Mouse (Mus musculus) embryo, embryonic 10 days (tissue): ENCODE data around the gene Fsd2.

Experiments
- DNase-seq: peaks from one replicate; pipeline ENCODE4 v3.0.0-alpha.2; 2015; ENCODE audit warnings: low spot score

Fsd2 gene

DNA sequence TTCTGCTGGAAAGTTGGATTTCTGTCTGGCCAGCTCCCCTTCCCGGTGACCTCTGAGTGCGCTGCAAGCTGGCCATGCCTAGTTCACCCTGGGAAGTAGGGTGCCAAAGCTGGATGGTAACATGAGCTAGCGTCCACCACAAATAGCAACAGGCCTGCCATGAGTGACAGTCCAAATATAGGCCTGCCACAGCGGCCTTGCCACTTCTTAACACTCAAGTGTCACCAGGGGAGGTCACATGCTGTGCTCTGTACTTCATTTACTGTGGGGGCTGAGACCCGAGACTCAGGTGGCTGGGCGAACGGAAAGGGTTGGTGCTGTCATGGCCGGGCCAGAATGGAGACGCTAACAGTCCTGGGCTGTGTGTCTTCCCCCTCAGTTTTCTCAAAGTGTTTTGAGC, at the start of gene Fsd2:
Gene Fsd2 (minus strand): TSS at position 53 of the 400 bp plus-strand sequence.
- DNase-seq, result no peak

GRCm38 (mm10) chr7:81615031-81615430, 48.3 kb upstream of the Fsd2 start:
- no peak for DNase-seq

- DNase-seq, result no peak
These were observed 46.3 kb upstream of the Fsd2 start for GRCm38 (mm10) chr7:81612856-81613635.

DNA sequence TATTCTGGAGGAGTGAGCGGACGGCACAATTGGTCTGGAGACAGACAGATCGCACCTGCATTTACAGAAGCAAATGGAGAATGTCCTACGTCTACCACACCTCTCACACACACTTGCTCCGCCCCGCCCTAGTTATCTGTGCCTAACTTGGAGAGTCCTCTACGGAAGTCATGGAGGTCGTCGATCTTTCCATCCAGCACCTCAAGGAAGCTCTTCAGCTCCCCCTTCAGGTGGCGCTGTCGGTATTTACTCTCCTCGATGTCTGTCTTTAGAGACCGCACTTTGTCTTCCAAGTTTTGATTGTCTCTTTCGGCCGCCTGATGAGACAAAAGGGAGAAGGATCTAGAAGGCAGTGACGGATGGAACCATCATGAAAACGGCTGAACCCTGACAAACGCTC, 43.4 kb upstream of the Fsd2 start:
- DNase-seq, result peak; percentile 50

DNA sequence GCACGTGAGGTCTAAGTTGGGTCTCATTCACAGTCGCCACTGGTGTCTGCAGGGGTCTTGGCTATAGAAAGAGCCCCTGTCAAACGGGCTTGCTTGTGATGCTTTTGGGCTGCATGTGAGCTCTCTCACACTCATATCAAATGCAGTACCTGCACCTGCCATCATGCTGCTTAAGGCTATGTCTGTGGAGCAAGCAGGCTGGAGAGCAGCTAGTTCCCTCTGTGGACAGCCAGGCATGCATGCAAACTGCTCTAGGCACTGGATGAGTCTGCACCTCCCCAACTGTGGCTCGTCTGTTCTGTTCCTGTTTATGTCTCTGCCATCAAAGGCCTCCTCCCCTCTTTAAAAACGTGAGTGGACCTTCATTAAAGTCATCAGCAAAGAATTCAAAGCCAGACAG, 39.7 kb upstream of the Fsd2 start:
- no peak for DNase-seq

DNA sequence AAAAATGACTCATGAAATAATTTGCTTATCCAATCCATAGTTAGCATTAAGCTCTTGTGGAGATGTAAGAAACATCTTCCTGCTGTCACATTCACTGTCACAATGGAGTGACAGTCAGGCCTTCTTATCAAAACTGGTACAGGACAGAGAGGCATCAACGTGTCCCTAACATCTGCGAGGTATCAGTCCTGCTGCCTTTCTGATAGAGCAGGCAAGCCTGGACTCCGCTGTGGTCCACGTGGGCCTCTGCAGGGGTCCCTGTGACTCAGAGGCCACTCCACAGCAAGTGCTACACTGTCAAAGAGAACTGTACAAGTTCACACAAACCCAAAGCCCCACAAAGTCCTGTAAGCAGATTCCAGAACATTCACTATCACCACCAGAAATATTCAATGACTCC, 38.7 kb upstream of the Fsd2 start:
- no peak for DNase-seq

- no peak for DNase-seq
These were observed 38.2 kb upstream of the Fsd2 start for GRCm38 (mm10) chr7:81604991-81605390.

- no peak for DNase-seq
These were observed 32.9 kb upstream of the Fsd2 start for GRCm38 (mm10) chr7:81599379-81600280.

DNA sequence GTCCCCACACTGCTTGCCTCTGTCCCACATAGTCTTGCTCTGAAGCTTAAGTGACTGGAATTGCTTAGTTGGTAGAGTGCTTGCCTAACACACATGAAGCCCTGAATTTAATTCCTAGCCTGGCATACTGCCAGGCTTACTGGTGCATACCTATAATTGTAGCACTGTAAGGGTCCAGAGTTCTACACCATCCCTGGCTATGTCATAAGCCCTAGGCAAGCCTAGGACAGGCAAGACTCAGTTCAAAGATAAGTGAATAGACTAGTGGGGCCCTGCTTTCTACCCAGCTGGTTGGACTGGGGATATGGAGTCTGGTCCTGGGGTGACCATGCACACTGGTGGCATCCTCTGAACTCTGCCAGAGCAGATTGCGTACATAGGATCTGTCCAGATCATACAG, 30.9 kb upstream of the Fsd2 start:
- no peak for DNase-seq

DNA sequence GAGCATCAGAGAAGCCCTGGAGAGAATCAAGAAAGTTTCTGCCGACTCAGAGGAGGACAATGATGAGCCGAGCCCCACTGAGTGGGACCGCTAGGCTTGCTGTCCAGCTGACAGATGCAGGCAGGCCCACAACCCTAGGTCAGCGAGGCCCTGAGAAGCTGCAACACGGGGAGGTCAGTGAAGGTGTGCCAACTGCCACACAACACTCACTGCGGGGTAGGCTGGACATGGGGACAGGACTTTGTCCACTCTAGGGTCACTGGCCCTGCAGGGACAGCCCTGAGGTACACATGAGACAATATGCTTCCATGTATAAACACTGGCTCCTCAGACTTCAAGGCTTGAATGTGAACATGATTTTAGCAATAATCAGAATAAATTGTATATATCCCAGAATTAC, 29.3 kb upstream of the Fsd2 start:
- DNase-seq, result no peak

DNA sequence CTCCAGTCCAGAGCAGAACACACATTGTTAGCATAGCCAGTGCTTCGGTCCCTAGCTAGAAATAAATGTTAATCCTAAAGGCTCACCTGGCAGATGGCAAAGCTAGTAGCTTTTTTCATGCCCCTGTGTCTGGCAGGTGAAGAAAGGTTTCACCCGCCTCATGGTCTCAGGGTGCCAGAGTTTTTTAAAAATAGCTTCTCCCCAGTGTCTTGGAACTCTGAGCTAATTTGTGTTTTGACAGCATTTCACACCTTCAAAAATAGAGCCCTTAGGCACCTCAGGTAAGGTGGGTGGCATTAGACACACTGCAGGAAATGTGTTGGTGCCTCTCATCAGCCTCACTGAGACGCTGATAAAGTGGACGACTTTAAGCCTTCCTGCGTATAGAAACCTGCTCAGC, 28.3 kb upstream of the Fsd2 start:
- DNase-seq, result no peak

GRCm38 (mm10) chr7:81593387-81593786, 26.6 kb upstream of the Fsd2 start:
- no peak for DNase-seq

GRCm38 (mm10) chr7:81592686-81593085, 25.9 kb upstream of the Fsd2 start:
- DNase-seq, result no peak

GRCm38 (mm10) chr7:81587238-81587637, 20.5 kb upstream of the Fsd2 start:
- DNase-seq, result no peak

DNA sequence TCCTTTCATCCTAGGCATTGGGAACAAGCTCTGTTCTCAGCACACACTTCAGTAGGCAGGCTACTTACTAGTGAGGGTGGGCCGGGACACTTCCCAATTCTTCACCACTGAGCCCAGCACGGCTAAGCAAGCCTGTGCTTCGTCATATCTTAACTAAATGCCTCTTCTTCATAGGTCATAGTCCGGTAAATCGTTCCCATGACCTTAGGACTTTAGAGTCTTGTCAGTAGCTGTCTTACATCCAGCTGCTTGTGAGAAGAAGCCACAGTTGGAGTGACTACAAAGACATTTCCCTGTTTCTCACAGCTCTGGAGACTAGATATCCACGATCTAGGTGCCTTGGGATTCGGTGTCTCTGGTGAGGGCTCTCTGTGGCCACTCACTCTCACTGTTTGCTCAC, 18.6 kb upstream of the Fsd2 start:
- DNase-seq, result no peak

DNA sequence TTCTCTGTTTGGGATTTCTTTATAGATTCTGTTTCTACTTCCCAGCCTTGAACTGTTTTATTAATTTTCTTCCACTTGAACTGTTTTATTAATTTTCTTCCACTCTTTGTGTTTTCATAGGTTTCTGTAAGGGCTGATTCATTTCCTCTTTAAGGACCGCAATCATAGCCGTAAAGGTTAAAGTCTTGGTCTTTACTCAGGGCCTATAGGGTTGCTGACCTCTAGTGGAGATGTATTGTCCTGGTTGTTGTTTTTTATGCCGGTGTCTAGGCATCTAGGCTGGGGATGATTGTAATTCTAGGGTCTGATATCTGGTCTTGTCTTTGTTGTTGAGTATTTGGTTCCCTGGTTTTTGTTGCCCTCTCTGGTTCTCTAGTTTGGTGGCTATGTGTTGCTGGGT, 16.8 kb upstream of the Fsd2 start:
- no peak for DNase-seq

- DNase-seq, result no peak
These were observed 12.6 kb upstream of the Fsd2 start for GRCm38 (mm10) chr7:81579312-81579711.

DNA sequence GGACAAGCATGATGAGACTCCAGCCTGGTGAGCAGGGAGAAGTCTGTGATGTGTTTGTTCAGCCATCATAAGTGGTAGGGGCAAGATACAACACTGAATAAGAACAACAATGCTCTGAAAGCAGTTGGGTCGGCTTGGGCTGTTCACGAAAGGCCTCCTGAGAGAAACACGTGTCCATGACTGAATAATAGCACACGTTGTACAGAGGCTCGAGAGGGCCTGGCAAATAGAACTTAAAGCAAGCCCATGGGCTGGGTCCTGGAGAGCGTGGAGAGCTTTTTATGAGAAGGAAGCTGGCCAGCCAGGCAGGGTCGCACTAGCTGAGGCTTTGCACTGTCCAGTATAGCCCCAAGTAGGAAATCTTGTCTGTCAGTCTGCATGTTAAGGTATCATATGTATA, 11.7 kb upstream of the Fsd2 start:
- no peak for DNase-seq

- no peak for DNase-seq
These were observed 11.1 kb upstream of the Fsd2 start for GRCm38 (mm10) chr7:81577872-81578271.

DNA sequence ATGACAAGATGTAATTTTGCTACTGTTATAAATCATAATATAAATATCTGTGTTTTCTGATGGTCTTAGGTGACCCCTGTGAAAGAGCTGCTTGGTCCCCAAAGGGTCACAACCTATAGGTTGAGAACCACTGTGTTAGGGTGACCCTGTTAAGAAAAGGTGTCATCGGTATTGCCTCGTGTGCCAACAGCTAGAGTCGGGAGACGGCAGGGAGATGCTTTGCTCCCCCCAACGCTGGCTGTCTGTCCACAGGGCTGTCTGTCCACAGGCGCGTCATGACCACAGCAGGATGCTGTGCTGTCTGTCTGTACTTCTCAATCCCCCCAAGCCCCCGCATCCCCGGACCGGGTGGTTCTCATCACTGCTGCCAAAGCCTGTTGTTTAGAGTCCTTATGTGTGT, 8.9 kb upstream of the Fsd2 start:
- no peak for DNase-seq

- DNase-seq, result no peak
These were observed 7.1 kb upstream of the Fsd2 start for GRCm38 (mm10) chr7:81573821-81574220.

GRCm38 (mm10) chr7:81573397-81573796, 6.7 kb upstream of the Fsd2 start:
- no peak for DNase-seq

DNA sequence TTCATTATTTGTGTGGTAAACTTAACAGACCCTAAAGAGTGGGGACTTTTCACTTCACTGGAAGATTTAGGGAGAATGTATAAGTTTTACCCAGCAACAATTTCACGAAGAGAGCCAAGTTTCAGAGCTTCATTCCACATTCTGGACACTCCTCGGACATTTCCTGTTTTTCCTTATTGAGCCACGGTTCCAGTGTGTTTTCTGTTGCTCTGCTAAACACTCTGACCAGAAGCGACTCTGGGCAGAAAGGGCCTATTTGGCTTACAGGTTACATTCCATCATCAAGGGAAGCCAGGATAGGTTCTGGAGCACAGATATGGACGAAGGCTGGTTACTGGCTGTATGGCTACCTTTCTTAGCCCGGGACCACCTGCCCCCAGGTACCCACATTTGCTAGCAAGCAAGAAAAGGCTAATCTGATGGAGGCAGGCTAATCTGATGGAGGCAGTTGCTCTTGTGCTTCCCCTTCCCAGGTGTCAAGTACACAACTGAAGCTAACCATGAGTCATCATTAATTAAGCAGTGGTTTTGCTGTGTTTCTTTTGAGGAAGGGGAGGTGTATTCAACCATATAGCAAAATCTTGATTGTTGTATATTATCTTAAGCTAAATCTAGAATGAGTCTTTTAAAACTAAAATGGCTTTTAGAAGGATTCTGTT, 6.0 kb upstream of the Fsd2 start:
- DNase-seq, result no peak
